Mouse (Mus musculus): ENCODE data around the gene Pglyrp2.
A peak's percentile ranks its signal among the peaks of the same experiment; 100 is the strongest.

The Pglyrp2 gene

GRCm38 (mm10) chr17:32402011-32402778 is 21.8 kb downstream of the Pglyrp2 start:
- no peak for DNase-seq

GRCm38 (mm10) chr17:32396266-32396665 is 27.7 kb downstream of the Pglyrp2 start:
- no peak for DNase-seq

DNA sequence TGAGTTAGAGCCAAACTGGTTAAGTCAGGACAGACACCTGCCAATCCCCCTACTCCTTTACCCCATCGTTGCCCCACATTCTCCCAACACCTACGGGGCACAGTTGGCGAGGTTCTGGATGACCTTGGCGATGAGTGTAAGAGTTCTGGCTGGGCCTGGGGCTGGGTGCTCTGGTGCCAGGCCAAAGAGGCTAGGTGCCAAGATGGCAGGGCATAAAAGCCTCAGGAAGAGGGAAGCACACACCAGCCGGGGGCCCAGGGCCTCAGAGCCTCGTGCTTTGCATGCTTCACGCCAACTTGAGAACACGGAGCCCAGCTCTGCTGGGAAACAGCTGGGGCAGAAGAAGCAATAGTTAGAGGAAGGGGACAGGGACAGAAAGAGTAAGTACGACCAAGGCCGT is 30.0 kb downstream of the Pglyrp2 start:
- DNase-seq: no peak

GRCm38 (mm10) chr17:32389101-32389659 is 34.8 kb downstream of the Pglyrp2 start, which contains the start of gene Wiz:
Gene Wiz, minus strand, starts transcription at chr17:32389439.
- DNase-seq: peak; percentile 94 to 96

- DNase-seq: peak; percentile 38 to 46
Observed at GRCm38 (mm10) chr17:32388370-32389100, 35.4 kb downstream of the Pglyrp2 start.

- no peak for DNase-seq
Observed at GRCm38 (mm10) chr17:32387986-32388369, 36.0 kb downstream of the Pglyrp2 start.

DNA sequence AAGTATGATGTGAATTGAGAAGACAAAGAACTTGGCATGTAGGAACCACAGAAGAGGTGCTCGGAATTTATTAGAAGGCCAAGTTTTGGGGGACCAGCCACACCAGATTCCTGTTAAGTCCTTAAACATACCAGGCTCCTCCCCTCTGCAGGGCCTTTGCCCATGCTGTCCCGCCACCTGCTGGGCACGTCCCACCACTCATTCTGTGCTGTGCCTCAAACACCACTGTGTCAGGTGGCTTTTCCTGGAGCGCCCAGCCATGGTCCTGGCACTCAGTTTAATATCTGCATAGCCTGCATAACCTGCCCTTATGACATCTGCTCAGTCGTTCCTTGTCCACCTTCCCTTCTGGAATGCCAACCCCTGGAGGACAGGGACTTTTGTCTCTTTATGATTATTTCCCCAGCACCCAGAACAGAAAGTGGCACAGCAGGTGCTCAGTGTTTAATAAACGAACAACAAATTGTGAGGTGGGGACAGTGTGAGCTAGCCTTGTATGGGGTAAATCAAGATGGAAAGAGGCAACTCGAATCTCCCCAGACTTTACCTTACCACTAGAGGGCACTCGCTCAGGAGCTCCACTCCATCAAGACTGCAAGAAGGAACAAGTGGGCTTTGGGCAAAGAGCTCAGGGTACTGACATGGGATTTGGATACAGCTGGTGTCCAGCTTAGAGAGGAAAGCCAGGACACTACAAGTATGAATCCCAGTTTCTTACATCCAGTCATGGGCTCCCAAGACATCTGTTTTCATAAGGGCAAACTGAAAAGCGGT is 37.1 kb downstream of the Pglyrp2 start:
- DNase-seq: peak; percentile 55 to 71

- no peak for DNase-seq
Observed at GRCm38 (mm10) chr17:32383661-32384060, 40.3 kb downstream of the Pglyrp2 start.

DNA sequence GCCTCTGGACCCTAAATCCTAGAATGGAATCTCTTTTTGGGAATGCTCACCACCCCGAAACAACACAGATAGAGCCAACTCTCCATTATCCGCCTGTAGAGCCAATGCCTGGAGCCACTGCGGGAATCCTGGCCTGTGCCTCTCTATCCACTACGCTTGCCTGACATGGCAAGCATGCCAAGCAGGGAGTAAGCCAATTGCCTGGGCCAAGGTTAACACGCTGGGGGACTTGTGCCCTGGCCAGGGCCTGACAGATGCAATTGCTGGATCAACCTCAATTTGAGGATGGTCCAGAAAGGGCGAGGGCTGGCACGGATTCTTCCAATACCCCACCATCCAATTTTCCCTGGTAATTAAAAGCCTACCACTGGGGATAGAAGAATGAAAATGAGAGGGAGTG is 41.4 kb downstream of the Pglyrp2 start:
- no peak for DNase-seq

DNA sequence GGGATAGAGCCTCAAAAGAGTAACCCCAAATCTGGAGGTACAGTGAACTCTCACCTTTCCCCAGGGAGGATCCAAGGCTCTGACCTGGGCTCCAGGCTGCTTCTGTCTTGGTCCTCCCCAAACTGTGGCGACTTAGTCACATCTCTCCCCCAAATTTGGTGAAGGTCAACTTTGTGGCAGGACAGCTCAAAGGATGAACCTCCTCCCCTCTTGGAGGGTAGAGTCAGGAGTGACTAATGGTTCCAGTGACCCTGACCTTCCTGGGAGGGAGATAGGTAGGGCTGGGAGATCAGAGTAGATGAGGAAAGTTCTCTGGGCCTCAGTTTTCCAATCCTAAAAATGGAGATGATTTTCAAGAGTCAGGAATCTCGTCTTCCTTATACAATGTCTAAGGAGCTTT is 45.2 kb downstream of the Pglyrp2 start:
- no peak for DNase-seq

- DNase-seq: no peak
Observed at GRCm38 (mm10) chr17:32377137-32377536, 46.8 kb downstream of the Pglyrp2 start.

- DNase-seq: no peak
Observed at GRCm38 (mm10) chr17:32376475-32376874, 47.5 kb downstream of the Pglyrp2 start.

GRCm38 (mm10) chr17:32368991-32369578 is 54.9 kb downstream of the Pglyrp2 start:
- no peak for DNase-seq

- DNase-seq: no peak
Observed at GRCm38 (mm10) chr17:32367706-32368105, 56.3 kb downstream of the Pglyrp2 start.

DNA sequence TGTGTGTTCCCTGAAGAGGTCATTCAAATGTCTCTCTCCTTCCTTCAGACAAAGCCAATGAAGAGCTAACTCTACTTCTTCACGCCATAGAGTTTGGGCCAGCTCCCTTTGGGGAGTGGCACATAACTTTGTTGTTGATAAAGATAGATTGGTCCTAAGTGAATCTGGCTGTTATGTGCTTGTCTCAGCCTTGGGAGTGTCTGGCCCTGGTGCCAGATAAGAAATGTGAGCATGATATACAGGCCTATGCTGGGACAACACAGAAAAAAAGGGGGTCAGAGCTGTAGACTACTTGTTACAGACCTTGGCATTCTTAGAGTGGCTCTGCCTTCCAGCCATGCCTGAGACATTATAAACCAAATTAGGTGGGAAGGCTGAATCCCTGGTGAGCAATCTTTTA is 58.7 kb downstream of the Pglyrp2 start:
- DNase-seq: no peak

DNA sequence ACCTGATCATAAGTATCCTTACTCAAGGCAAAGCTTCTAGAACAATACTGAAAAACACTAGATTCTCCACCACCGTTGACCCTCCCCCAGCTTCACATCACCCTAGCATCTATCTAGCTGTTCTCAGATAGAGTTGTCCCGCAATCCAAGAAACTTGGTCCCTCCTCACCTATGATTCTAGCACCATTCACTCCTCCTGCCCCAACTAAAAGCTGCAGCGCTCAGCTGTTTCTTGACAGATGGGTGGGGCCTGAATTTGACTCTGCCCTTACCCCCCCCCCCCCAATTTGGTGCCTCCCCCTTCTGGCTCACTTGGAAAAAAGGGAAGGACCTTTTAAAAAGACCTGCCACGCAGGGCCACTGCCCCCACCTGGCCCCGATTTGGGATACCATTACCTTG is 59.1 kb downstream of the Pglyrp2 start:
- no peak for DNase-seq

DNA sequence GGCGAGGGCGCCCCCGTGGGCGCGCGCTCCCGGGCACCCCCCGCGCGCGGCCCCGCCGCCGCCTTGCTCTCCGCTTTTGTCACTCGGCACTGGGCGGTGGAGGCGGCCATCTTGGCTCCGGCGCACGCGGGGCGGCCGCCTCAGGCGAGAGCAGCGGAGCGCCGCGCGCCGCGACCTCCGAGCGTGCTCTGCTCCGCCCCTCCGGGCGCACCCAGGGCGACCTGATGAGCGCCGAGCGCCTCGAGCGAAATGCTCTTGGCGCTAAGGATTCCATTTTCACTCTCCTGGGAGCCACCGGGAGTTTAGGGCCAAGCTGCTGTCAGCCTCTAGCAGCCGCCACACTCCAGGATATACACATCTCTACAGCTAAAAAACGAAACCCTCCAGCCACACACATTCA is 59.6 kb downstream of the Pglyrp2 start:
- DNase-seq: peak; percentile 85 to 88

DNA sequence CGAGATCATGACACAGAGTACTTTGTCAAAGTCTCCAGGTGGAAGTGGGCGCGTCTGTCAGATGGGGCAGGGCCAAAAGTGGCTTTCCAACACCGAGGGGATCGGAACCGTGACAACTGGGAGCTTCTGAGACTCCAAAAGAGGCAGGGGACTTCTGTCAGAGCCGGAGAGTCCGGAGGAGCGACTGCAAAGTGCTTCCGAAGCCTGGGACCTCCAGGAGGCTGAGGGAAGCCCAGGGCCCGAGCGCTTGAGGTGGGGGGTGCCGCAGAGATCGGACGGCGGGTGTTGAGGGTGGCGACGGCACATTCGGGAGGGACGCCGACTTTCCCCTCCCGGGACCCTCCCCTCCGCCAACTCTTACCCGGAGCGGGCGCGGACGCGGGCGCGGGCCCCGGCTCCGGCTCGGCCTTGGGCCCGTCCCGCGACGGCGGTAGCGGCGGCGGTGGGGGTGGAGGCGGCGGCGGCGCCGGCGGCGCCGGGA is 60.1 kb downstream of the Pglyrp2 start:
- no peak for DNase-seq

DNA sequence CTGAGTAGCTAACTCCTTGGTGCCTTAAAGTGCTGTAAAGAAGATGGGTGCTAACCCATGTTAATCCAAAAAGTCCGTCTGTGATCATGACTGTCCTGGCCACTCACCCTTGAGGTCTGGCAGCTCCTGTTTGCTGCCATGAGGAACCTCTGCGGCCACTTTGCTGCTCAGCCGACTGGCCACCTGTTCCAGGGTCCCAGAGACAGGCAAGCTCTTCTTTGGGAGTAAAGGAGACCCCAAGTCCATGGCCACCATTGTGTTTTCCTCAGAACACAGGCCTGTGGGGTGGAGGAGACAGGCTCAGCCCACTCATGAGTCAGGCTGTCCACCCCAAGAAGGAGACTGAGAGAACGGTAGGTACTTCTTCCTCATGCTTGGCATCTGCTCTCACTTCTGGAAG is 61.3 kb downstream of the Pglyrp2 start:
- DNase-seq: no peak

Data from lung, adult 18-20 months (tissue).